Mouse (Mus musculus): ENCODE measurements around the gene Gm3415.
"Not testable (repeated sequence)": the region's sequence is repeated elsewhere in the genome, so short reads cannot be mapped to it uniquely, and the experiment has no call there.

GRCm38 (mm10) chr5:146599216-146599615 is 43.3 kb downstream of the Gm3415 start:
- TF ChIP-seq EP300, CTCF (IDR thresholded peaks at IDR 0.05): not testable (repeated sequence)

All from lung, postnatal 0 days (tissue).